Mouse (Mus musculus) mesoderm, embryonic 11.5 days (tissue): Measurements from ENCODE around the gene Clock.
A peak's percentile ranks its signal among the peaks of the same experiment; 100 is the strongest.

ENCODE experiments used
- DNase-seq: peaks from one replicate; pipeline ENCODE4 v3.0.0-alpha.2; 2012; ENCODE audit warnings: low read depth, low spot score

Clock gene

GRCm38 (mm10) chr5:76304452-76305341 lies at the start of gene Clock:
TSS of gene Clock (minus strand) at chr5:76304792.
- peak; percentile 92 for DNase-seq

GRCm38 (mm10) chr5:76351953-76352611 lies 47.5 kb upstream of the Clock start:
- DNase-seq, result no peak

DNA sequence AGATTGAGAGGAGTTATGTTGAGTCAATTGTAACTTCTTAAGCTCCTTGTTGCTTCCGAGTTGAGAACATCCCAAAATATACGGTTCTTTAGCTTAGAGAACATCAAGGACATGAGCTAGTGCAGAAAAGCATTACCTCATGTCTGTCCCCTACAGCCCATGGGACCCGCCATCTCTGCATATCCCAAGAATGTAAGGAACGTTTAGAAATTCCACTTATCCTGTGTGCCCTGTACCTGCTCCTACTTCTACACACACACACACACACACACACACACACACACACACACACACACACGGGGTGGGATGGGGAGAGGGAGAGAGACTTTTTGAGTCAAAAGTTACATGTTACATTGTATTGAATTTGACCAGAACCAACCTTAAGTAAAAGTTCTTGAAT lies 46.9 kb upstream of the Clock start:
- DNase-seq, result no peak

GRCm38 (mm10) chr5:76346137-76346536 lies 41.5 kb upstream of the Clock start:
- no peak for DNase-seq

- no peak for DNase-seq
Measured at GRCm38 (mm10) chr5:76340931-76341330, 36.3 kb upstream of the Clock start.

DNA sequence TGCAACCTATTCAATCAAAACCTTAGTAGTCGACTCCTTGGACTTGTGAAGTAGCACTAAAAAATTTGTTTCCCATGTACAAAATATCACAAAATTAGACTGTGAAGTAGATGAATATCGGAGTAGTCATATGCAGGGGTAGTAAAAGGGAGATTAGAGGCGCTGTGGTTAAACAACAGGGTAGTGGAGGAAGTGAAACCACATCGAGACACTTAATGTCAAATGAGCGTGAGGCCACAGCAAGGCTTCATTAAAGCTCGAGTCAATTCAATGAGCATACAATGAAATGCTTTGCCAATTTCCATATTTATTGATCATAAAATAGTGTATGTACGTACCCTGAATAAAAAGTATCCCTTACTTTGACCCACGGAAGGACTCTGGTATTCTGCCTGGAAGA lies 32.5 kb upstream of the Clock start:
- no peak for DNase-seq

- DNase-seq, result no peak
Measured at GRCm38 (mm10) chr5:76333833-76334232, 29.2 kb upstream of the Clock start.

- no peak for DNase-seq
Measured at GRCm38 (mm10) chr5:76330953-76331352, 26.4 kb upstream of the Clock start, which contains the start of gene Pdcl2. TSS of gene Pdcl2 (minus strand) at chr5:76331156.

DNA sequence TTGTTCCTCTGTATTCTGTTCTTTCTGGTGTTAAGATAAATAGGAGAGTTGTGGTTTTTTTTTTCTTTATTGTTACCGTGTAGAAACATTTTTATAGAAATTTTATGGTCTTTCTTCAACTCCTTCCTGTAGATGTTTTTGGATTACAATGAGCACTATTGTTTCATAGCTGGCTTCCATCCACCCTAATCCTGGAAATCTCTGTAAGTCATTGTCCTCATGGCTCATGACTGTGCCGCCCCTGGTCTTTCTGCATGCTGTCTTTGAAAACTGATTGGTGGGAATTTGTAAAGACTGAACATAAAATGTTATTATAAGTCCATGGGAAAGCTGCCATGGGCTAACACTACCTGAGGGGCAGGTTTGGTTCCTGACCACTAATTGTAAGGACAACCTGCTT lies 22.7 kb upstream of the Clock start:
- no peak for DNase-seq

DNA sequence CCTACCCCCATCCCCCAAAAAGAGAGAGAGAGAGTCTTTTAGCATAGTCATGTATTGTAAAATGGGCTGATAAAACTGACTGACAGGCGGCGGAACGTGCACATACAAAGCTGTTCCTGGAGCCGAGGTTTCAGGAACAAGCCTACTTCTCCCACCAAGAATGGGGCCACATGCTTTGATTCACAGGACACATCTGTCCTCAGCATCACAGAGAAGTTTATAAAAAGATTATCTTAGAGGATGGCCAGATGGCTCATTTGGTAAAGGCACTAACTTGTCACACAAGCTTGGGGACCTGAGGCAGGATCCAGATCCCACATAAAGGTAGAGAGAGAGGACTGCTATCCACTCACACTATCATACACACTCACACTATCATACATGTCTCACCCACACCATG lies 20.5 kb upstream of the Clock start:
- DNase-seq, result no peak

GRCm38 (mm10) chr5:76321249-76322196 lies 16.9 kb upstream of the Clock start:
- DNase-seq, result no peak

DNA sequence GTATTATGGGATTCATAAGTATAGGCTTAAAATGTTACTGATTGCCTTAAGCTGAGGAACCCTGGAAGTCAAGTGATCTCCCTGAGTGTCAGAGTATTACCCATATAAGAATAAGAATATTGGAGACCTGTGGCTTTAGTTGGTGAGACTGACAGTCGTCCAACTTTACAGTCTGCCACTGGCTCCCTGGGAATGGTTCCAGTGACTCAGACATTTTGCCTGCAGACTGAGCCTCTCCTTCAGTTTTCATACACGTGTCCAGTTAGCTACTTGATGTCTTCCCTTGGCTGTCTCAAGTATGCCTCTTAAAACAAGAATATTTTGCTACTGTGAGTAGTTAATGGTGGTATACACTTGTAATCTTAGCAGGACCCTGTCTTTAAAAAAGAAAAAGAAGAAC lies 3.6 kb upstream of the Clock start:
- DNase-seq, result no peak

GRCm38 (mm10) chr5:76306261-76306660 lies 1.7 kb upstream of the Clock start:
- DNase-seq, result no peak

- DNase-seq, result no peak
Measured at GRCm38 (mm10) chr5:76305616-76306015, 1.0 kb upstream of the Clock start.

GRCm38 (mm10) chr5:76303745-76304451 lies 694 bp downstream of the Clock start:
- DNase-seq, result peak; percentile 82

GRCm38 (mm10) chr5:76303379-76303744 lies 1.2 kb downstream of the Clock start:
- DNase-seq, result no peak

DNA sequence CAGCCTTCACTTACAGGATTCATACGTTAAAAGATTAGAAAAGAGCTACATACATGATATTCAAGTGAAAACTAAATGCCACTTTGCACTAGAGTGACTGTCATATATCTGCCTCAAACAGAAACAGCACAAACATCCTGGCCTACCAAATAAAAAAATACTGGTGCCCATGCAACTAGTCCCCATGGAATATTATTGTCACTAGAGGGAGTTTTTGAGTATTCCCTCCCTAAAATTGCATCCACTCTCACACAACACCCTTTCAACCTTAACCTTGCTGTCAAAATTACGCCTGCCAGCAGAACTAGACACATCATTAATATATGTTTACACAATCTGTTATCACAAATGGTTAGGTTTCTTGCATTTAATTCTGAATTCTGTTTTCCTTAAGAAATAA lies 2.6 kb downstream of the Clock start:
- no peak for DNase-seq

GRCm38 (mm10) chr5:76289234-76289691 lies 15.3 kb downstream of the Clock start:
- no peak for DNase-seq

- no peak for DNase-seq
Measured at GRCm38 (mm10) chr5:76288256-76288655, 16.3 kb downstream of the Clock start.

- DNase-seq, result no peak
Measured at GRCm38 (mm10) chr5:76287062-76287461, 17.5 kb downstream of the Clock start.

GRCm38 (mm10) chr5:76285699-76286098 lies 18.9 kb downstream of the Clock start:
- no peak for DNase-seq
